Mouse (Mus musculus): ENCODE data around the gene Palld. TPM values are rescaled to one million over a fixed set of nuclear protein-coding genes. Genes with fewer than 3 reads are reported as not detected.

The Palld gene
- polyA plus RNA-seq, 1 experiment from 2014 or later = 62.3 TPM

- Histone ChIP-seq H3K9ac (ENCODE audit: low read depth, low read length) (no peak overlapping the region), H3K27me3 (replicated peaks; ENCODE audit: control insufficient read depth, insufficient read depth, low read length) (no peaks in the 10 kb centered on the region), H3K36me3 (ENCODE audit: control insufficient read depth, insufficient read depth) (0 out of 2 replicates have a peak, but pooled peaks cover 3% of the 10 kb centered on the region), H3K4me3 (ENCODE audit: low read depth, low read length) (no peak overlapping the region), H3K27ac (ENCODE audit: low read depth, low read length) (no peak overlapping the region), H3K9me3 (ENCODE audit: control insufficient read depth) (no peaks in the 10 kb centered on the region), H3K4me1 (replicated peaks; ENCODE audit: control insufficient read depth, insufficient read depth, low read length) (no peaks in the 10 kb centered on the region), H3K4me2 (replicated peaks; ENCODE audit: low read depth) (no peak overlapping the region)
- no peak for TF ChIP-seq CTCF (IDR thresholded peaks at IDR 0.05; ENCODE audit: low read depth)
- 93% methylated on average over 1 of the region's 1 CpGs for WGBS
- ATAC-seq = no peak
Observed at GRCm38 (mm10) chr8:61685280-61685679, 217.2 kb downstream of the Palld start.

GRCm38 (mm10) chr8:61684280-61684939 lies 218.1 kb downstream of the Palld start:
- no peak for ATAC-seq
- 70% methylated on average over 4 of the region's 4 CpGs for WGBS
- TF ChIP-seq CTCF (IDR thresholded peaks at IDR 0.05; ENCODE audit: low read depth) = no peak
- Histone ChIP-seq H3K4me1 (replicated peaks; ENCODE audit: control insufficient read depth, insufficient read depth, low read length) (no peaks in the 10 kb centered on the region), H3K27ac (ENCODE audit: low read depth, low read length) (no peak overlapping the region), H3K4me3 (ENCODE audit: low read depth, low read length) (no peak overlapping the region), H3K36me3 (ENCODE audit: control insufficient read depth, insufficient read depth) (0 out of 2 replicates have a peak, but pooled peaks cover 3% of the 10 kb centered on the region), H3K4me2 (replicated peaks; ENCODE audit: low read depth) (no peak overlapping the region), H3K9ac (ENCODE audit: low read depth, low read length) (no peak overlapping the region), H3K9me3 (ENCODE audit: control insufficient read depth) (no peaks in the 10 kb centered on the region), H3K27me3 (replicated peaks; ENCODE audit: control insufficient read depth, insufficient read depth, low read length) (no peaks in the 10 kb centered on the region)

- 27% methylated on average over 2 of the region's 2 CpGs for WGBS
- no peak overlapping the region for H3K4me3 ChIP-seq (ENCODE audit: low read depth, low read length)
- H3K4me1 ChIP-seq (replicated peaks; ENCODE audit: control insufficient read depth, insufficient read depth, low read length) = no peaks in the 10 kb centered on the region
- no peaks in the 10 kb centered on the region for H3K27me3 ChIP-seq (replicated peaks; ENCODE audit: control insufficient read depth, insufficient read depth, low read length)
- no peak overlapping the region for H3K4me2 ChIP-seq (replicated peaks; ENCODE audit: low read depth)
- H3K9me3 ChIP-seq (ENCODE audit: control insufficient read depth) = no peaks in the 10 kb centered on the region
- 0 out of 2 replicates have a peak, but pooled peaks cover 3% of the 10 kb centered on the region for H3K36me3 ChIP-seq (ENCODE audit: control insufficient read depth, insufficient read depth)
- ATAC-seq = no peak
- no peak overlapping the region for H3K27ac ChIP-seq (ENCODE audit: low read depth, low read length)
- no peak overlapping the region for H3K9ac ChIP-seq (ENCODE audit: low read depth, low read length)
- TF ChIP-seq CTCF (IDR thresholded peaks at IDR 0.05; ENCODE audit: low read depth) = no peak
Observed at GRCm38 (mm10) chr8:61682902-61683301, 219.6 kb downstream of the Palld start.

GRCm38 (mm10) chr8:61681217-61681616 lies 221.3 kb downstream of the Palld start:
- H3K27me3 ChIP-seq (replicated peaks; ENCODE audit: control insufficient read depth, insufficient read depth, low read length) = no peaks in the 10 kb centered on the region
- WGBS = 65% methylated on average over 3 of the region's 3 CpGs
- no peak overlapping the region for H3K4me3 ChIP-seq (ENCODE audit: low read depth, low read length)
- H3K36me3 ChIP-seq (ENCODE audit: control insufficient read depth, insufficient read depth) = 0 out of 2 replicates have a peak, but pooled peaks cover 3% of the 10 kb centered on the region
- no peak overlapping the region for H3K4me2 ChIP-seq (replicated peaks; ENCODE audit: low read depth)
- no peak overlapping the region for H3K27ac ChIP-seq (ENCODE audit: low read depth, low read length)
- no peak overlapping the region for H3K9ac ChIP-seq (ENCODE audit: low read depth, low read length)
- no peak for ATAC-seq
- no peaks in the 10 kb centered on the region for H3K9me3 ChIP-seq (ENCODE audit: control insufficient read depth)
- TF ChIP-seq CTCF (IDR thresholded peaks at IDR 0.05; ENCODE audit: low read depth) = no peak
- no peaks in the 10 kb centered on the region for H3K4me1 ChIP-seq (replicated peaks; ENCODE audit: control insufficient read depth, insufficient read depth, low read length)

DNA sequence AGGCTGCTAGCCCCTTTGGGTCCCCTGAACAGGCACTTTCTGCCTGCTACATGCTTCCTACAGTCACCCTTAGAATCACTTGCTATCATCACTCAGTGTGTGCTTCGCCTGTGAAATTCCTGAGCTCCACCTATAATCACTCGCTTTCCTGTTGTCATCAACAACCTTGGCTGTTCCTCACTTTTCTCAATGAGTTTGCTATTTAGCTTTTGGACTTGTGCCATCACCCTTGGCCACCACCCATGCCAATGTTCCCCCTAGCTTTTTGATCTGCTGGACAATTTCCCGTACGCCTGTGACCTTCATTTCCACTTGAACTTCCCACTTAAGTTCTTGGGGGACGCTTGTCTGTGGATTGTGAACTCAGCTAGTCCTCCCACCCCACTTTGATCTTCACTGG lies 225.3 kb downstream of the Palld start:
- Histone ChIP-seq H3K36me3 (ENCODE audit: control insufficient read depth, insufficient read depth) (no peaks in the 10 kb centered on the region), H3K9me3 (ENCODE audit: control insufficient read depth) (no peaks in the 10 kb centered on the region), H3K9ac (ENCODE audit: low read depth, low read length) (no peak overlapping the region), H3K27ac (ENCODE audit: low read depth, low read length) (no peak overlapping the region), H3K4me3 (ENCODE audit: low read depth, low read length) (no peak overlapping the region), H3K4me2 (replicated peaks; ENCODE audit: low read depth) (no peak overlapping the region), H3K4me1 (replicated peaks; ENCODE audit: control insufficient read depth, insufficient read depth, low read length) (no peaks in the 10 kb centered on the region), H3K27me3 (replicated peaks; ENCODE audit: control insufficient read depth, insufficient read depth, low read length) (no peaks in the 10 kb centered on the region)
- 83% methylated on average over 5 of the region's 5 CpGs for WGBS
- no peak for ATAC-seq
- no peak for TF ChIP-seq CTCF (IDR thresholded peaks at IDR 0.05; ENCODE audit: low read depth)

DNA sequence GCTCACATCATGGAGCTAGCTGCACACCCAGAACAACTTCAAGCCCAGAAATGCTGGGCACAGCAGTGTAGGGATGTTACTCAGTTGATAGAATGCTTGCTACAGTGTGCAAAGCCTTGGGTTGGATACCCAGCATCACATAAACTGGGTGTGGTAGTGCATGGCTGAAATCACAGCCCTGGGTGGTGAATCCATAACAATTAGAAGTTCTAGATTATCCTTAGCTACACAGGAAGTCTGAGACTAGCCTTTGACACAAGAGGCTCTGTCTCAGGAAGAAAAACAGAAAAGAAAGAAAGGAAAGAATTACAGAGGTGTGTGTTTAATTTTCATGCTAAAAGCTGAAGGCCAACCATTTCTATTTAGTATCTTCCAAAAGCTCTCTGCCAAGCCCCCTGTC lies 231.3 kb downstream of the Palld start:
- H3K4me1 ChIP-seq (replicated peaks; ENCODE audit: control insufficient read depth, insufficient read depth, low read length) = no peaks in the 10 kb centered on the region
- H3K36me3 ChIP-seq (ENCODE audit: control insufficient read depth, insufficient read depth) = no peaks in the 10 kb centered on the region
- no peaks in the 10 kb centered on the region for H3K9me3 ChIP-seq (ENCODE audit: control insufficient read depth)
- H3K27me3 ChIP-seq (replicated peaks; ENCODE audit: control insufficient read depth, insufficient read depth, low read length) = no peaks in the 10 kb centered on the region
- H3K9ac ChIP-seq (ENCODE audit: low read depth, low read length) = no peak overlapping the region
- H3K4me3 ChIP-seq (ENCODE audit: low read depth, low read length) = no peak overlapping the region
- H3K27ac ChIP-seq (ENCODE audit: low read depth, low read length) = no peak overlapping the region
- TF ChIP-seq CTCF (IDR thresholded peaks at IDR 0.05; ENCODE audit: low read depth) = no peak
- no peak for ATAC-seq
- H3K4me2 ChIP-seq (replicated peaks; ENCODE audit: low read depth) = no peak overlapping the region
